17 mouse cellular contexts compared by ENCODE assay signal in genomic region chr15:16411686-16412085, GRCm38 (mm10).
"Had no signal": no experiment of that assay in that cellular context is flagged by ENCODE, and none has a peak within 500 bp of the region (broad histone marks: within the 10 kb centered on the region; RNA-seq: fewer than 3 reads in every experiment).

No protein-coding gene starts in this region.

- H3K4me3 ChIP-seq: neural tube, embryonic 12.5 days; neural tube, embryonic 13.5 days; neural tube, embryonic 15.5 days; stomach, embryonic 15.5 days had no signal

- H3K4me1 ChIP-seq: neural tube, embryonic 12.5 days; neural tube, embryonic 13.5 days; neural tube, embryonic 15.5 days; stomach, embryonic 15.5 days had no signal

- H3K27ac ChIP-seq: neural tube, embryonic 12.5 days; neural tube, embryonic 13.5 days; neural tube, embryonic 15.5 days; stomach, embryonic 15.5 days; stomach, postnatal 0 days had no signal

- H3K27me3 ChIP-seq: neural tube, embryonic 12.5 days; neural tube, embryonic 13.5 days; neural tube, embryonic 15.5 days; stomach, embryonic 15.5 days had no signal

- H3K9ac ChIP-seq: neural tube, embryonic 12.5 days; neural tube, embryonic 13.5 days; neural tube, embryonic 15.5 days; stomach, embryonic 15.5 days had no signal

- H3K36me3 ChIP-seq: neural tube, embryonic 12.5 days; neural tube, embryonic 13.5 days; neural tube, embryonic 15.5 days; stomach, embryonic 15.5 days had no signal

- DNase-seq: retina, postnatal 1 day; right cerebral cortex, adult 18-20 months; right cerebral cortex, postnatal 14 days; right cerebral cortex, postnatal 25 days; right cerebral cortex, postnatal 4 days; spleen, adult 18-20 months; thymus, adult 18-20 months; thymus, adult 2 months; thymus, postnatal 14 days; thymus, postnatal 25 days; thymus, postnatal 36 days; thymus, postnatal 4 days had no signal

- H3K9me3 ChIP-seq: neural tube, embryonic 12.5 days; neural tube, embryonic 13.5 days; neural tube, embryonic 15.5 days; stomach, embryonic 15.5 days had no signal
